Comparison of ENCODE assay signal across 1 mouse cellular context in genomic region chr3:89823594-89823993, GRCm38 (mm10).
TF ChIP-seq lines count a peak whose summit lies in the region.

No protein-coding gene starts in this region.

TF ChIP-seq in MEL, 35 proteins besides CTCF, POLR2A, EP300 and RAD21 (continued from another document):
- no peak for TF ChIP-seq CHD1 (IDR thresholded peaks at IDR 0.05; ENCODE audit: low read depth, low read length)
- TF ChIP-seq MXI1 (IDR thresholded peaks at IDR 0.05; ENCODE audit: low read depth, low read length): peak; percentile 58
- TF ChIP-seq TBP (IDR thresholded peaks at IDR 0.05; ENCODE audit: low read depth, low read length): peak; percentile 95
